Mouse (Mus musculus) thymus, adult 2 months (tissue): ENCODE results near the gene Gm20388.

Source experiments
- CTCF ChIP-seq: fragments of 200-500 bp; IDR thresholded peaks from 2 replicates; pipeline ENCODE4 v1.5.1; 2012; ENCODE audit warnings: mild to moderate bottlenecking, control low read depth, low read length, moderate library complexity, borderline replicate concordance; ENCODE audit not compliant: control insufficient read depth, poor library complexity, insufficient read depth; ENCODE audit errors: extremely low read depth
- POLR2A ChIP-seq: fragments of 200-500 bp; IDR thresholded peaks from 2 replicates; pipeline ENCODE4 v1.6.1; 2012; ENCODE audit warnings: mild to moderate bottlenecking, low read length, control low read depth, moderate library complexity; ENCODE audit not compliant: control insufficient read depth, poor library complexity, insufficient read depth; ENCODE audit errors: extremely low read depth

- TF ChIP-seq CTCF: no peak
- no peak for TF ChIP-seq POLR2A
Measured at GRCm38 (mm10) chr8:121379387-121379786, 1468.7 kb downstream of the Gm20388 start.
